Mouse (Mus musculus) common myeloid progenitor, adult 5-6 weeks (primary cell): Measurements from ENCODE around the gene Spaar. TPM values are rescaled to one million over a fixed set of nuclear protein-coding genes. Genes with fewer than 3 reads are reported as not detected.

Experiments used
- ATAC-seq: replicated peaks from 2 replicates; pipeline ENCODE4 v1.8.0; 2016; ENCODE audit warnings: low read depth, mild to moderate bottlenecking, moderate TSS enrichment, inconsistent platforms; ENCODE audit not compliant: poor library complexity, severe bottlenecking
- total RNA-seq: library from RNA; stranded (forward); fragments of 200-1000, 187-1606 nt; gene quantifications from 2 replicates; pipeline ENCODE4 v1.2.3, GENCODE M21; 2017

Gene Spaar
- total RNA-seq, 1 experiment from 2014 or later = not detected

DNA sequence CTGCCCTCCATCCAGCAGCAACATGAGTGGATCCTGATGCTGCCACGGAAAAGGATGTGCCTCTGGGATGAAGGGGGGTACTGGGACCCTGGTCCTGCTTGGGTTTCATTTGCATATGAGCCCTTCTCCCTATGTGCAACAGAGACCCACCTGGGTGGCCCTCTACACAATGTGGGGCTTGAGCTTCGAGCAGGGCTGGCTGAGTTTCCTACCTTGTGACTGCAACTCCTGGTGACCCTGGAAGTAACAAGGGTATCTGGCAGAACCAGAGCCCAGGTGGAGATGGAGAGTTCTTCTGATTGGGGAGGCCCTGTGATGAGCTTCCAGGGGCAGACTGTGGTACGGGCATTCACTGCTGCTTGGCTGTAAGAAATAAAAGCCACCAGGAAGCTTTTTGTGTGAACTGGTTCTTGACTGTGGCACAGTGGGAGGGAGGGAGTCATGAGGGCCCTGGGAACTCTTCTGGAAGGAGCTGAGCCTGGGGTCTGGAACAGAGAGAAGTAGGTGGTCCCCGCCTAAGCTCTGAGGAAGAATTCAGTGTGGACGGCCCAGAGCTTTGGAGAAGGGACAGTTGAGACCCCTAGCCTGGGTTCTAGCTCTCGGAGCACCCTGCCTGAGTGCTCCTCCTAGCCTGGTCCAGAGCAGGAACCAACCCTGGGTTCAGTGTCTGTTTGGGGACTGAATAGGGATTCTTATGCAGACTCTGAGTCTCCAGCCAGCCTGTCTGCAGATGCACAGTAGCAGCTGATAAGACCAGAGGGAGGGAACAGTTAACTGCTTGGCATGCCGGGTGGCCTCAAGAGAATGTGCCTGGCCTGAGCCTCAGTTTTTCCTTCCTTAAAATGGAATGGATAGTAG, 1.9 kb upstream of the Spaar start:
- ATAC-seq = no peak

DNA sequence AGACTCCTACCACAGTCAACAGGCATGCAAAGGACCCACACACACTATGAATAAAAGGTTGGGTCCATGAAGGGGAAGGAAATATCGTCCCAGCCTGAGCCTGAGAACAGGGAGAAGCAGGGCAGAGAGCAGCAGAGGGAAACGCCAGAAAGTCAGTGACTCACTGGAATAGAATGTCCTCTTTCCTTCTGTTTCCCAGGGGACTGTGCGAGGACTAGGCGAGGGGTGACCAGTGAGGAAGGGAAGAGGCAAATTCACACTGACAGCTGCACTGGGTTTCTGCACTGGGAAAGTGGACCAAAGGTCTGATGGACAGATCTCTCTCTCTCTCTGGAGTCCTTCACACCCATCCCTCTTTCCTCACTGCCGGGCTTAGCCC, 1.3 kb upstream of the Spaar start:
- ATAC-seq = no peak

DNA sequence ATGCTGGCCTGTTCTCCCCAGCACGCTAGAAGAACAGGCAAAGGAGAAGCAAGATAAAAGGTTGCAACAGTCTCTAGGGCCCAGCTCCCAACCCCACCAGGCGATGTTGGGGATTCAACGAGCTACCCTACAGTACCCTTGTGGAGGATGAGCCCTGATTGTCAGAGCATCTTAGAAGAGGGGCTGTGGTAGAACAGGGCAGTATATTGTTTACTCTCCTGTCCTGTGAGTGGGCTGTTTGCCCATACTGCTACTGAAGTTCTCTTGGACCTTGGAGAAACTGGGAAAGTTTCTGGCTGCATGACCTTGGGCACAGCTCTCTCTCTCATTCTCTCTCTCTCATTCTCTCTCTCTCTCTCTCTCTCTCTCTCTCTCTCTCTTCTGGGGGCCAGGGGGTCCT, 708 bp upstream of the Spaar start:
- no peak for ATAC-seq

DNA sequence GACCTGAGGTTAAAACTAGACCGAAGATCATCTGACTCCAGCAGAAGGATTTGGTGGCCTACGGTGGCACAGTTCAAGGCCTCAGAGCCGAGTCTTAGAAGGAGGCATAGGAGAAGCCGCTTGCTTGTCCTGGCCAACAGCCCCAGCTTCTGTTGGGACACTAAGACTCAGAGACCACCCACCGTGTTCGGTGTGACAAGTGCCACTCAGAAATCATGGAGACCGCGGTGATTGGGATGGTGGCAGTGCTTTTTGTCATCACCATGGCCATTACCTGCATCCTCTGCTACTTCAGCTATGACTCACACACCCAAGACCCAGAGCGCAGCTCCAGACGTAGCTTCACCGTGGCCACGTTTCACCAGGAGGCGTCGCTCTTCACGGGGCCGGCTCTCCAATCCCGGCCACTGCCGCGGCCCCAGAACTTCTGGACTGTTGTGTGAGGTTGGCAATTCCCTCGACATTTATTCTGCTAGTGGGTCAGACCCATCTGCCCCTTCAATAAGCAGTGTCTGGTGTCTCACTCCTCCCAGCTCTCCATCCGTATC, 990 bp downstream of the Spaar start:
- no peak for ATAC-seq

DNA sequence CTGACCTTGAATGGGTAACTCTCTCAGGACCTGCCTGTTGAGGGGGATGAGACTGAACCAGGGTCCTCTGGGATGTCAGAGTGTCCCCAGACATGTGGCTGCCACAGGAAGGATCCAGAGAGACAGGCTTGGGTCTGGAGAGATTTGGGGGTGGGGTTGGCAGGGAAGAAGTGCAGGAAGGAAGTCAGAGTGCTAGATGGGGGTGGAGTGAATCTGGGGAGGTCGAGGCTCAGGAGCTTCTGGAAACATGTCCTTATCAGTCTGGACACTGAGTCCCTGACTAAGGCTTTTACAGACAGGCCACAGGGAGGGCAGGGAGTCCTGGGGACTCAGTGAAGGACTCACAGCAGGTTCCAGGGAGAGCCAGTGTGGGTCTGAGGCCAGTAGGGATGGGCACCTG, 2.3 kb downstream of the Spaar start:
- no peak for ATAC-seq

DNA sequence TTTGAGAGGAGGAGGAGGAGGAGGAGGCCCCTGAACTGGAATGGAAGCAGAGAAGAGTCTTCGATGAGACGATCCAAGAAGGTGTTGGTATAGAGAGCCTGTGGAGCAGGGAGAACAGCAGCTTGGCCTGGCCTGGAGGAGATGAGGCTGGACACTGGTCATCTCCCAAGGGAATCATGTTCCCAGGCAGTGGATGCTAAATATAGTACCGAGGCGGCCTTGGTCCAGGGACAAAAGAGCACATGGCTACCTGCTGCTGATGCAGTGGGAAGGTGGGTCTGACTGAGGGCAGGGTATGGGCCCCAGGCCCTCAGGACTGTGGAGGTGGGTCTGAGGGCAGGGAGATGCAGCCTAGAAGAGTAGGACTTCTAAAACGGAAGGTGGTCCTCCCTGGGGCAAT, 3.4 kb downstream of the Spaar start:
- no peak for ATAC-seq

DNA sequence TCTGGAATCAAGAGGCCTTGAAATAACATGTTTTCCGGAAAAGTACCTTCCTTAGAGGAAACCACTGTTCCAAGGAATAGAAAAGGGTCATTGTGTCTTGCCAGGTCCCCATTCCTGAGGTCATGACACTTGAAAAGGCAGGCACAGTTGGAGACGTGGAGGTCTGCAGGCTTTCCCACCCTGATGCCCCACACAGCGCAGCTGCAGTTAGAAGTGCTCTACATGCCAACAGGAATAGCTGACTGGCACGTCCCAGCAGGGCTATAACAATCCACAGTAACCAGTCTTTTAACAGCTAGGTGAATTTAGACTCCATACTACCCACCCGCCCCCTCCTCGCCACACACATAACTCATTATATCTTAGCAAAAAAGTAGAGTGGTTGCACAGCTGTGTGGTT, 7.3 kb downstream of the Spaar start:
- no peak for ATAC-seq

DNA sequence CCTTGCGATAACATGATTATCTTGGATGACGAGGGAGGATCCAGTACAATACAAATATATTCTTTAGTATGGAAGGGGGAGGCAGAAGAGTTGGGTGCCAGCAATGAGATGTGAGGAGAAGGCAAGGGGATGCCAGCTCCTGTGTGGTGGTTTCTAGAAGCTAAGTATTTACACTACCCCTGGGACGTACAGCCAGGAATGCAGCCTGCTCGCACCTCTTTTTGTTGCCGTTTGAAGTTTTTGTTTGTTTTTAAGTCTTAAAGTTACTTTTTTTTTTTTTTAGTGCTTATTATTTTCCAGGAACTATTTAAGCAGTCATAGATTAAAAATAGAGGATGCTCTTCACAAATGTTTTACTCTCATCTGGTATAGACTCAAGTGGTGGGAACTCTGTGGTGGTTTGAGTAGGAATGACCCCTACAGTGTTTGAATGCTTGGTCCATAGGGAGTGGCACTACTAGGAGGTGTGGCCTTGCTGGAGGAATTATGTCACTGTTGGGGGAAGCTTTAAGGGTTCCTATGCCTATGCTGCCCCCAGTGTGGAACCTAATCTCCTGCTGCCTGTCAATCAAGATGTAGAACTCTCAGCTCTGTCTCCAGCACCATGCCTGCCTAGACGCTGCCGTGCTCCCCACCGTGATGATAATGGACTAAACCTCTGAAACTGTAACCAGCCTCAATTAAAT, 9.3 kb downstream of the Spaar start:
- no peak for ATAC-seq

DNA sequence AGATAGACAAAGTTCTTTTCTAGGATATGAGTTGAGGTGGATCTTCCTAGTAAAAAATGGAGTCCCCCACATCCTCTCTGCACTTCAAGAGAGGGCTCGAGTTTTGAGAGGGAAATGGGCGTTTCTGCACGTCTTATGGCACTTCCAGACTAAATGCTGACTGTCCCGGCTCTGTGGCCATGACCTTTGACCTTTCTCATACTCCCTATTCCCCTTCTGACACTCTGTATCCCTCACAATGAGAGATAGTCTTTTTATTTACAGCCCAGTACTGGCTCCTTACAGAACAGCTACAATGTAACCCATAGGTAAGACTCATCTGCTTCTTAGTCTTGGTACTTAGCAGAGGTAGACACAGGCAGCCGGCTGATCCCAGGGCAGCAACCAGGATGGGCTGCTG, 11.7 kb downstream of the Spaar start:
- no peak for ATAC-seq

DNA sequence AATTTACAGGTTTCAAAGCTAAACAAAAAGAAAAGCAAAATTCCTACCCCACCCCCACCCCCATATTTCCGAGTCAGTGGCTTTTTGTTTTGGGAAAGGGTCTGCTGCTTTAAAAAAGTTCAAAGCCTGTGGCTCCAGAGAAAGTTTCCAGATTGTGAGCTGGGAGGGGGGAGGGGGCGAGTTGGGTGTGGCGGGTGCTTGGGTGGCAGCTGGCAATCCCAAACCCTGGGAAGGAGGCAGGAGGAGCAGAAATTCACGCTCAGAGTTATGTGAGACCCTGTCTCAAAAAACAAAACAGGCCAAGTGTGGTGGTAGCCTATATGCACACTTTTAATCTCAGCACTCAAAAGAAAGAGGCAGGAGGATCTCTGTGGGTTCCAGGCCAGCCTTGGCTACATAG, 12.8 kb downstream of the Spaar start:
- ATAC-seq = no peak

DNA sequence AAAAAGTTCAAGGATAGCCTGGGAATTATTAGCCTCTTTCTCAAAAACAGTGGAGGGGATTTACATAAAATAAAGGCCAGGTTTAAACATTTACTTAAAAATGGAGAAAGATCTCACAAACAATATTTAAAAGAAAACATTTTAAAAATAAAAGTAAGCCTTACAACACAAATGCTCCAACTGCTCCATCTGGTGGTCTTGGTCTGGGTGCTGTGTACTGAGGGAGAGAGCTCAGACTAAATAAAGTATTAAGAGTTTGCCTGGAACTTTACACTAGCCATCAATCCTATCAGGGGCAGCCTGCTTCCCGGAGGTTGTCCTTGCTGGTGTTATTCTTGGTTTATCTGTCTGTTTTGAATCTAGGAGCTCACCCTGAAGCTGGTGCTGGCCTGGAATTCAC, 13.3 kb downstream of the Spaar start:
- no peak for ATAC-seq

DNA sequence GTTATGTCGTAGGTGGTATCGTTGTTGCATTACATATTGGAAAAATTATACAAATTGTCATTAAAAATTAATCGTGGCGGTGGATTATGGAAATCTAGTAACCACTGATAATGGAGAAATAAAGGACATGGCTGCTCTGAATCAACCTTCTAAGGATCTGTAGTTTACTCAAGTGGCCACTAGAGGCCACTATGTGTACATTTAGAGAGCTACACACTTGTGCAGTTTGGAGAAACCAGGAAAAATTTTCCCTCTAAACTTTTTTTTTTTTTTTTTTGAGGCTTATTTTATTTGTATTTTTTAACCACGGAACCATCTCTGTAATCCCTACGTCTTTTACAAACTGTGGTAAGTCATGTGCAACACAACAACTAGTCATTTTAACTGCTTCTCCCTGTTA, 15.4 kb downstream of the Spaar start:
- ATAC-seq = peak; percentile 58; the same call in 1 of the 2 replicates

DNA sequence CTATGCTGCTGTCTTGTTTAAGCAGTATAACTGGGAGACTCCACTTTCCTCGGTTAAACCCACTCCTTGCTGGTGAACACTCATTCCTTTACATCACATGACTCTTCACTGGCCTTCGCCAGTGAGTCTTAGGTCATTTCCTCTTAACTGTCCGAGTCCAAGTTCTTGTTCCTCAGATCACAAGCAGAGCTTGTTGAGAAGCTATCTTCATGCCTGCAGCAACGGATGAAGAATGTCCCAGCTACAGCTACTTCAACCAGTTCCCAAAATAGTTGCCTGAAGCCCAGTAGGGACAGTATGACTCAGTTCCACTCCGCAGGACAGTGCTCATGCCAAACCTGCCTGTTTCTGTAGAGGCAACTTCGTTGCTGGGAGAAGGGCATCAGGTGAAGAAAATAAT, 27.4 kb downstream of the Spaar start:
- ATAC-seq = 0 out of 2 replicates have a peak, but pooled peaks have one; percentile 11

DNA sequence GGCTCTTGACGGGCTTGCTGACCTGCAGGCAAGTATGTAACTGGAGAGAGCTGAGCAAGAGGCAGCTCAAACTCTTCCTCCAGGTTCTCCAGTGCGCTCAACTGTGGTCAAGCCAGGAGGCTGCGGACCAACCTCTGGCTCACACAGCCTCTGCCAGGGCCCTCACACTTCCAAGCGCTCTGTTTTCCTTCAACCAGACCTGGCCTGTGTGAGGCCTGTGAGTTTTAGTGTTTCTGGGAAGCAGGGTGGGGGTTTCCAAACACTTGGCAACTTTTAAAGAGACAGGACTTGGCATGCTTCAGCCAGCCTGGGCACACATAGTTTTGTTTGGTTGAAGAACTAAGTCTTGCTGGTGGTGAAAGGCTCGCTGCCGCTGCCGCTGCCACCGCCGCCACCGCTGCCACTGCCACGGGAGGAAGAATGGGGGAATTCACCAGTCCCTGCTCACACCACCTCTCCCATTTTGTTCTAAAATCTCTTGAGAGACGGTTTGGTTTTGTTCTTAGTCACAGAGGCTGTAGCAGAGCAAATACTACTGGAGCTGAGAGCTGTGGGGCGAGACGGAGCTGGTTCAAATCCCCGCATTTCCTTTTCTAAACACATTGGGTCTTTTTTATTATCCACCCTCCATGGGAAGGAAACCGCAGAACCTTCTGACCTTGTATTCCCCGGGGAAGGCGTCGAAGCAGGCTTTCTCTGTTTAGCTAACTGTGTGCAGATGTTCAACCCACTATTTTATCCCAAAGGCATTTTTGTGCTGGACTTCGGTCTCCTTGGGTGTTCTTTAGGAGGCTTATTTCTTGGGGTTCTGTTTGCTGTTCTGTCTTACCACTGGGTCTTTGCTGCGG, 30.0 kb downstream of the Spaar start:
- ATAC-seq = no peak

DNA sequence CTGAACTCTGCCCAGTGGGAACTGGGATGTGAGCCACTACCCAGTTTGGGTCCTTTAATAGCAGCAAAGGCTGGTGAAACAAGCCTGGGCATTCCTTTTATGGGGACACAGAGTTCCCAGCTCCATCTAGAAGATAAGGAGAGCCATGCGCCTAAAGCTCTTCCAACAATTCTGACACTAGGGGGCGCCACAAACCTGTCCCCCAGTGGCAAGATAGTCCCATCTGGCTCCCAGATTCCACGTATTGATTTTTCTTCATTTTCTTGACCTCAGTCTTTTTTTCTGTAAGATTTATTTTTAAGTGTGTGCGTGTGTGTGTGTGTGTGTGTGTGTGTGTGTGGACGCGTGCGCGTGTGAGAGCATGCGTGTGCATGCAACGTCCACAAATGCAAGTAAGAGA, 30.6 kb downstream of the Spaar start:
- no peak for ATAC-seq

DNA sequence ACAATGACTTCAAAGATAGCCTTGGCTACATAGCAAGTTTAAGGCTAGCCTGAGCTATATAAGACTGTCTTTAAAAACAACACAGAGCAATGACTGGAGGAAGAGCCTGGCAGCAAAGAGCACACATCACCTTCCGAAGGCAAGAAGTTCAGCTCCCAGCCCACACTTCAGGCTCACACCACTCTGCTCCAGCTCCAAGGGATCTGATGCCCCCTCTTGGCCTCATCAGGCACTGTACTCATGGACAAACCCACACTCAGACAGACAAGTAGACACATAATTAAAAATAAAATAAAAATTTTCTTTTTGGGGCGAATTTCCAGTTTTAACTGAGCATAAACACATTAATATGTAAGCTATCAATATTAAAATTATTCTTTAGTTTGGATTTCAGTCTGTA, 31.5 kb downstream of the Spaar start:
- no peak for ATAC-seq

DNA sequence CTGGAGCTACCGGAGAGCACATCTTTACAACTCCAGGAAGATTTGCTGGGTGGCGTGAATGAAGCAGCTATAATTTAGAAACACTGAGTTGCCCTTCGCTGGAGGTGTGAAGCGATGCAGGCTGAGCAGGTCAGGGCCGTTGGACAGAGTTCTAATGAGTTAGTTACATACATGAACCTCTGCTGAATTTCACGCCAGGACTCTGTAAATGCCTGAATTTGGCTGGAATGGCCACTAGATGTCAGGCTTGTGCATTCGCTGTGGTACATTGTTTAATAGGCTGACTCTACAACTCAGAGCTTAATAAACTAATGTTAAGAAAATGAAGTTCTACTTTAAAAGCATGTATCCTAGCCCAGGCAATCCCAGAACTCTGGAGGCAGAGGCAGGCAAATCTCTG, 33.6 kb downstream of the Spaar start:
- ATAC-seq = peak; percentile 73

DNA sequence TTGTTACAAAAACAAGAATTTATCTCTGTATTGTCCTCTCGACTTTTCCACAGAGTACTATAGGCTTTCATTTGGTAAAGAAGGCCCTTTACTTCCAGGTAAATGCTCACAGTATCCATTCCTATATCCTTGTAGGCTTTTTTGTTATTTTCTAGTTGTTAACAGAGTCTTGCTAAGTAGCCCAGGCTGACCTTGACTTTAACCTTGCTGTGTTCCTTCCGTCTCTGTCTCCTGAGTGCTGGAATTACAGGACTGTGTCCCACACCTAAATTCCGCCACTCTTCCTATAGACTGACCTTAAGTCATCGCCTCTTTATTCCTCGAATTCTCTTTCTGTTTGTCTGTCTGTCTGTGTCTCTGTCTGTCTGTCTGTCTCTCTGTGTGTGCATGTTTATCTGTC, 38.5 kb downstream of the Spaar start:
- no peak for ATAC-seq

DNA sequence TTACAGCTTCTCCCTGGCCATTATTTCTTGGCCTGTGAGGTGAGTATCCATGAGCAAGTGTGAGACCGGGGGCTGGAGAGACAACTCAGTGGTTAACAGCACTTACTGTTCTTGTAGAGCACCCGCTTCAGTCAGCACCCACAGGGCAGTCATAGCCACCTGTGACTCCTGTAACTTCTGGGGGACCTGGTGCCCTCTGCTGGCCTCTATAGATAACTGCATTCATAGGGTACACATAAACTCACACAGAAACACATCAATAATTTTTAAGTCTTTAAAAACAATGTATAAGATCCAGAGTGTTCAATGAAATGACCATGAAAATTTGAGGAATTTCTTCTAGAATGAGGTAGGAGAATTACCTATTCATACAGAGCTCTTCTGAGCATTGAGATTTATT, 39.5 kb downstream of the Spaar start:
- no peak for ATAC-seq

DNA sequence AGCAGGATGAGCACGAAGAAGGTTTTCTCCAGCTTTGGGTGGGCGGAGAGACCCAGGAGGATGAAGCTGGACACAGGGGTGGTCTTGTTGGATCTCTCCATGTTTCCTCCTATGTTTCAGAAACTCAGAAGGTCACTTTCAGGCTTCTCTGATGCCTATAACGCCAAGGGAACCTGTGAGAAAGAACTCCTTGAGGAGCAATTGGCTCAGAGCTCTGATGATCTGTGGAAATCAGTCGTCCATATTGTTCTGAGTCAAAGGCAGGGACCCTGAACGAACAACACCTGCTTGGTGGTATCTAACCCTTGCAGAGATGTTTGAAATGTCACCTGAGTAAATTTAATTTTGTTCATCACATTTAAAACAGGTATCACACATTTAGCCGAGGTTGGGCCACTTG, 41.1 kb downstream of the Spaar start, which contains the start of gene Olfr159:
TSS of gene Olfr159 (minus strand) at position 101 of the 400 bp plus-strand sequence.
- ATAC-seq = no peak
